Mouse (Mus musculus): ENCODE measurements around the gene Gm17728. TPM values are rescaled to one million over a fixed set of nuclear protein-coding genes. Genes with fewer than 3 reads are reported as not detected.

Gene Gm17728
- not detected for total RNA-seq (2023)

GRCm38 (mm10) chr17:9421760-9422159 lies at the start of gene Gm17728:
Gene Gm17728, plus strand, starts transcription at chr17:9422060.

Other genes with a start within 250 kb of the Gm17728 start
- not detected for gene Pabpc6, start 247.7 kb downstream of the Gm17728 start, total RNA-seq (2023)

Measured in monocyte, adult 59 days (primary cell).